Mouse (Mus musculus) testis, adult 2 months (tissue): ENCODE measurements around the gene Galntl6. TPM values are rescaled to one million over a fixed set of nuclear protein-coding genes. Genes with fewer than 3 reads are reported as not detected.

Source experiments
- H3K27ac ChIP-seq: fragments of 200-500 bp; 2 replicates; pipeline ENCODE4 v1.5.1; 2012; ENCODE audit warnings: low read depth, low read length; ENCODE audit not compliant: control insufficient read depth, insufficient read depth
- H3K27me3 ChIP-seq: fragments of 200-500 bp; 2 replicates; pipeline ENCODE4 v1.6.1; 2012; ENCODE audit warnings: mild to moderate bottlenecking, low read length, moderate library complexity; ENCODE audit not compliant: control insufficient read depth, insufficient read depth
- H3K36me3 ChIP-seq: fragments of 200-500 bp; 2 replicates; pipeline ENCODE4 v1.6.1; 2012; ENCODE audit warnings: mild to moderate bottlenecking, low read length; ENCODE audit not compliant: control insufficient read depth, insufficient read depth
- H3K4me1 ChIP-seq: fragments of 200-500 bp; 2 replicates; pipeline ENCODE4 v1.6.1; 2012; ENCODE audit warnings: low read length; ENCODE audit not compliant: control insufficient read depth, insufficient read depth
- H3K4me3 ChIP-seq: fragments of 200-500 bp; 2 replicates; pipeline ENCODE4 v1.5.1; 2012; ENCODE audit warnings: low read depth, mild to moderate bottlenecking, low read length, moderate library complexity, mixed read lengths; ENCODE audit not compliant: control insufficient read depth
- CTCF ChIP-seq: fragments of 200-500 bp; IDR thresholded peaks from 2 replicates; pipeline ENCODE4 v1.5.1; 2012; ENCODE audit warnings: low read depth, mild to moderate bottlenecking, inconsistent platforms, low read length, moderate library complexity; ENCODE audit not compliant: control insufficient read depth, insufficient read depth, insufficient replicate concordance
- POLR2A ChIP-seq: fragments of 200-500 bp; IDR thresholded peaks from 2 replicates; pipeline ENCODE4 v1.6.1; 2012; ENCODE audit warnings: low read depth, mild to moderate bottlenecking, inconsistent platforms, low read length, moderate library complexity; ENCODE audit not compliant: control insufficient read depth
- polyA plus RNA-seq: library from polyadenylated mRNA; depleted of rRNA; stranded (reverse); fragments of >200 nt; gene quantifications from 2 replicates; pipeline ENCODE4 v1.2.3, GENCODE M21; 2012

The Galntl6 gene
- polyA plus RNA-seq, 1 experiment: 39.9 TPM

- Histone ChIP-seq H3K27ac (no peak overlapping the region), H3K4me3 (no peak overlapping the region), H3K36me3 (no peaks in the 10 kb centered on the region), H3K4me1 (peaks cover 3% of the 10 kb centered on the region), H3K27me3 (no peaks in the 10 kb centered on the region)
- TF ChIP-seq CTCF (no peak), POLR2A (no peak)
Observed at GRCm38 (mm10) chr8:57743636-57744035, 1168.8 kb downstream of the Galntl6 start.

GRCm38 (mm10) chr8:57741983-57742382, 1170.5 kb downstream of the Galntl6 start:
- H3K4me3 ChIP-seq: no peak overlapping the region
- no peak overlapping the region for H3K27ac ChIP-seq
- H3K27me3 ChIP-seq: no peaks in the 10 kb centered on the region
- no peaks in the 10 kb centered on the region for H3K36me3 ChIP-seq
- TF ChIP-seq CTCF: no peak
- TF ChIP-seq POLR2A: no peak
- H3K4me1 ChIP-seq: peaks cover 3% of the 10 kb centered on the region

- H3K4me3 ChIP-seq: no peak overlapping the region
- no peak overlapping the region for H3K27ac ChIP-seq
- H3K4me1 ChIP-seq: peaks cover 3% of the 10 kb centered on the region
Observed at GRCm38 (mm10) chr8:57741309-57741708, 1171.1 kb downstream of the Galntl6 start.

GRCm38 (mm10) chr8:57737281-57737680, 1175.2 kb downstream of the Galntl6 start:
- TF ChIP-seq POLR2A: no peak
- TF ChIP-seq CTCF: no peak
- Histone ChIP-seq H3K27ac (no peak overlapping the region), H3K36me3 (no peaks in the 10 kb centered on the region), H3K4me3 (no peak overlapping the region), H3K27me3 (no peaks in the 10 kb centered on the region), H3K4me1 (no peaks in the 10 kb centered on the region)

More at GRCm38 (mm10) chr8:57741309-57741708, 1171.1 kb downstream of the Galntl6 start:
- no peaks in the 10 kb centered on the region for H3K36me3 ChIP-seq
- TF ChIP-seq POLR2A (no peak), CTCF (no peak)
- no peaks in the 10 kb centered on the region for H3K27me3 ChIP-seq

- Histone ChIP-seq H3K4me1 (no peaks in the 10 kb centered on the region), H3K36me3 (no peaks in the 10 kb centered on the region), H3K27ac (no peak overlapping the region), H3K27me3 (no peaks in the 10 kb centered on the region), H3K4me3 (no peak overlapping the region)
- TF ChIP-seq POLR2A (no peak), CTCF (no peak)
Observed at GRCm38 (mm10) chr8:57732795-57733194, 1179.6 kb downstream of the Galntl6 start.

GRCm38 (mm10) chr8:57731666-57732065, 1180.8 kb downstream of the Galntl6 start:
- TF ChIP-seq CTCF (no peak), POLR2A (no peak)
- Histone ChIP-seq H3K27me3 (no peaks in the 10 kb centered on the region), H3K27ac (no peak overlapping the region)

GRCm38 (mm10) chr8:57728276-57728675, 1184.2 kb downstream of the Galntl6 start:
- no peaks in the 10 kb centered on the region for H3K27me3 ChIP-seq
- TF ChIP-seq POLR2A (no peak), CTCF (no peak)
- H3K4me1 ChIP-seq: no peaks in the 10 kb centered on the region

More at GRCm38 (mm10) chr8:57731666-57732065, 1180.8 kb downstream of the Galntl6 start:
- no peak overlapping the region for H3K4me3 ChIP-seq
- no peaks in the 10 kb centered on the region for H3K36me3 ChIP-seq
- H3K4me1 ChIP-seq: no peaks in the 10 kb centered on the region

More at GRCm38 (mm10) chr8:57728276-57728675, 1184.2 kb downstream of the Galntl6 start:
- Histone ChIP-seq H3K27ac (no peak overlapping the region), H3K36me3 (no peaks in the 10 kb centered on the region), H3K4me3 (no peak overlapping the region)
